Mouse (Mus musculus): ENCODE results near the gene Vasn. TPM values are rescaled to one million over a fixed set of nuclear protein-coding genes. Genes with fewer than 3 reads are reported as not detected.

The Vasn gene
- total RNA-seq, 1 experiment: 8.7 TPM

- Histone ChIP-seq H3K9ac (ENCODE audit: insufficient read depth, low read depth, low read length, poor library complexity, severe bottlenecking) (no peak overlapping the region), H3K36me3 (ENCODE audit: control insufficient read depth, insufficient read depth, low read length, poor library complexity, severe bottlenecking) (no peaks in the 10 kb centered on the region; the same call in 1 of the 2 replicates), H3K4me3 (ENCODE audit: insufficient read depth in 1 of 2, low read depth in 1 of 2, low read length in 2 of 2, poor library complexity in 1 of 2, severe bottlenecking in 1 of 2) (no peak overlapping the region), H3K27ac (ENCODE audit: insufficient read depth, low read depth, low read length, poor library complexity, severe bottlenecking) (no peak overlapping the region), H3K9me3 (ENCODE audit: control insufficient read depth, insufficient read depth, low read depth, low read length) (no peaks in the 10 kb centered on the region), H3K4me1 (ENCODE audit: control insufficient read depth in 2 of 2, insufficient read depth in 2 of 2, low read length in 2 of 2, poor library complexity in 1 of 2) (peaks cover 3 to 13% of the 10 kb centered on the region in 2 experiments; a peak in 2 of 4 replicates)
- no peak for DNase-seq (ENCODE audit: low read depth, low spot score)
- in situ Hi-C loops (cut with MboI; ENCODE audit: low sequenced_read_pairs in 2 of 2, unreplicated experiment in 2 of 2): loop anchor here in 1 of 2 experiments (5.0 kb wide), 1 partner anchor 34 kb away; no protein-coding TSS in a partner anchor
- TF ChIP-seq HCFC1 (IDR thresholded peaks at IDR 0.05; ENCODE audit: borderline replicate concordance, insufficient read depth, low read length): no peak
- TF ChIP-seq CHD2 (IDR thresholded peaks at IDR 0.05; ENCODE audit: low read depth, low read length): no peak
- TF ChIP-seq MAFK (IDR thresholded peaks at IDR 0.05; ENCODE audit: insufficient read depth, low read depth, low read length): no peak
- no peak for TF ChIP-seq ZNF384 (IDR thresholded peaks at IDR 0.05; ENCODE audit: low read depth, low read length)
- no peak for TF ChIP-seq ZC3H11A (IDR thresholded peaks at IDR 0.05; ENCODE audit: borderline replicate concordance, low read depth, low read length)
Measured at GRCm38 (mm10) chr16:4633661-4634060, 6.1 kb upstream of the Vasn start.

DNA sequence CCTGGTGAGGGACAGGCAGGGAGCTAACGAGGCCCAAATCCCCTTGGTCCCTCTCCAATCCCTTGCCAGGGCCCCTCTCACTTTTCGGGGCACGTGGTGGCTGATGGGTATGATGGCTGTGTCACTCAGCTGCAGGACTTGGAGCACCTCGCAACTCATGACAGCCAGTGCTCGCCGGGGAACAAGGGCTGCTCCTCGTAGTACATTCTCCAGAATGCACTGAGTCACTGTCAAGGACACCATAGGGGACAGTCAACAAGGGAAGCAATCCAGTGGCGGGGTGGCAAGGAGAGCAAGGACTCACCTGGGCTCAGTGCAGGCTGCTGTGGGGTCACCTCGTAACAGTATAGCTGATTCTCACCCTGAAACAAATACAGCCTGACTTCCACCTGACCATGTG lies 5.1 kb upstream of the Vasn start:
- Histone ChIP-seq H3K4me1 (ENCODE audit: control insufficient read depth in 2 of 2, insufficient read depth in 2 of 2, low read length in 2 of 2, poor library complexity in 1 of 2) (peaks cover 0 to 13% of the 10 kb centered on the region in 2 experiments; a peak in 1 of 4 replicates), H3K4me3 (ENCODE audit: insufficient read depth in 1 of 2, low read depth in 1 of 2, low read length in 2 of 2, poor library complexity in 1 of 2, severe bottlenecking in 1 of 2) (no peak overlapping the region), H3K36me3 (ENCODE audit: control insufficient read depth, insufficient read depth, low read length, poor library complexity, severe bottlenecking) (no peaks in the 10 kb centered on the region; the same call in 1 of the 2 replicates), H3K9ac (ENCODE audit: insufficient read depth, low read depth, low read length, poor library complexity, severe bottlenecking) (no peak overlapping the region), H3K27ac (ENCODE audit: insufficient read depth, low read depth, low read length, poor library complexity, severe bottlenecking) (no peak overlapping the region), H3K9me3 (ENCODE audit: control insufficient read depth, insufficient read depth, low read depth, low read length) (no peaks in the 10 kb centered on the region)
- TF ChIP-seq HCFC1 (IDR thresholded peaks at IDR 0.05; ENCODE audit: borderline replicate concordance, insufficient read depth, low read length) (no peak), CHD2 (IDR thresholded peaks at IDR 0.05; ENCODE audit: low read depth, low read length) (no peak), MAFK (IDR thresholded peaks at IDR 0.05; ENCODE audit: insufficient read depth, low read depth, low read length) (no peak), ZNF384 (IDR thresholded peaks at IDR 0.05; ENCODE audit: low read depth, low read length) (no peak), ZC3H11A (IDR thresholded peaks at IDR 0.05; ENCODE audit: borderline replicate concordance, low read depth, low read length) (no peak)
- no peak for DNase-seq (ENCODE audit: low read depth, low spot score)
- in situ Hi-C loops (cut with MboI; ENCODE audit: low sequenced_read_pairs in 2 of 2, unreplicated experiment in 2 of 2): loop anchor here in 1 of 2 experiments (5.0 kb wide), 1 partner anchor 33 kb away; no protein-coding TSS in a partner anchor

DNA sequence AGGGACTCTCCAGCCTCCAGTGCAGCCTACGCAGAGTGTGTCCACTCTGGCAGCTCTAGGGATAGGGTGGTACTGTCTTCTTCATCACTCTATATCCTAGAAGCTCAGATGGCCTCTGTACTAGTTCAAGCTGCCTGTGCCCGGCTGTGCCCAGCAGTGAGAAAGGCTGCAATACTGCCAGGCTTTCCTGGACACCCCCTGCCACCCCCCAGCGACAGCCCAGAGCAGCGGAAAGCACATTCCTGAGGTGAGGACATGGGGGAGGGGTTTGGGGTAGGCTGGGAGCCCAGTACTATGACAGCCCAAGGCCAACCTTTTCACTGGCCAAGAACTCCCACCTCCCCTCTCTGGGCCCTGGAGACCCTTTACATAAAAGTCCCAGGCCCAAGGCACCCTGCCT lies 4.0 kb upstream of the Vasn start:
- Histone ChIP-seq H3K36me3 (ENCODE audit: control insufficient read depth, insufficient read depth, low read length, poor library complexity, severe bottlenecking) (no peaks in the 10 kb centered on the region; the same call in 1 of the 2 replicates), H3K4me3 (ENCODE audit: insufficient read depth in 1 of 2, low read depth in 1 of 2, low read length in 2 of 2, poor library complexity in 1 of 2, severe bottlenecking in 1 of 2) (no peak overlapping the region), H3K4me1 (ENCODE audit: control insufficient read depth in 2 of 2, insufficient read depth in 2 of 2, low read length in 2 of 2, poor library complexity in 1 of 2) (peaks cover 0 to 11% of the 10 kb centered on the region in 2 experiments; a peak in 1 of 4 replicates), H3K9me3 (ENCODE audit: control insufficient read depth, insufficient read depth, low read depth, low read length) (no peaks in the 10 kb centered on the region), H3K27ac (ENCODE audit: insufficient read depth, low read depth, low read length, poor library complexity, severe bottlenecking) (no peak overlapping the region), H3K9ac (ENCODE audit: insufficient read depth, low read depth, low read length, poor library complexity, severe bottlenecking) (no peak overlapping the region)
- TF ChIP-seq MAFK (IDR thresholded peaks at IDR 0.05; ENCODE audit: insufficient read depth, low read depth, low read length) (no peak), ZC3H11A (IDR thresholded peaks at IDR 0.05; ENCODE audit: borderline replicate concordance, low read depth, low read length) (no peak), ZNF384 (IDR thresholded peaks at IDR 0.05; ENCODE audit: low read depth, low read length) (no peak), CHD2 (IDR thresholded peaks at IDR 0.05; ENCODE audit: low read depth, low read length) (no peak), HCFC1 (IDR thresholded peaks at IDR 0.05; ENCODE audit: borderline replicate concordance, insufficient read depth, low read length) (no peak)
- in situ Hi-C loops (cut with MboI; ENCODE audit: low sequenced_read_pairs in 2 of 2, unreplicated experiment in 2 of 2): no loop called here
- DNase-seq (ENCODE audit: low read depth, low spot score): no peak

GRCm38 (mm10) chr16:4638891-4639390 lies 800 bp upstream of the Vasn start:
- TF ChIP-seq HCFC1 (IDR thresholded peaks at IDR 0.05; ENCODE audit: borderline replicate concordance, insufficient read depth, low read length) (no peak), ZNF384 (IDR thresholded peaks at IDR 0.05; ENCODE audit: low read depth, low read length) (no peak), MAFK (IDR thresholded peaks at IDR 0.05; ENCODE audit: insufficient read depth, low read depth, low read length) (no peak), ZC3H11A (IDR thresholded peaks at IDR 0.05; ENCODE audit: borderline replicate concordance, low read depth, low read length) (no peak), CHD2 (IDR thresholded peaks at IDR 0.05; ENCODE audit: low read depth, low read length) (no peak)
- in situ Hi-C loops (cut with MboI; ENCODE audit: low sequenced_read_pairs in 2 of 2, unreplicated experiment in 2 of 2): no loop called here
- no peak for DNase-seq (ENCODE audit: low read depth, low spot score)
- Histone ChIP-seq H3K9ac (ENCODE audit: insufficient read depth, low read depth, low read length, poor library complexity, severe bottlenecking) (no peak overlapping the region), H3K4me3 (ENCODE audit: insufficient read depth in 1 of 2, low read depth in 1 of 2, low read length in 2 of 2, poor library complexity in 1 of 2, severe bottlenecking in 1 of 2) (no peak overlapping the region), H3K27ac (ENCODE audit: insufficient read depth, low read depth, low read length, poor library complexity, severe bottlenecking) (no peak overlapping the region), H3K4me1 (ENCODE audit: control insufficient read depth in 2 of 2, insufficient read depth in 2 of 2, low read length in 2 of 2, poor library complexity in 1 of 2) (peaks cover 0 to 13% of the 10 kb centered on the region in 2 experiments; a peak in 1 of 4 replicates), H3K9me3 (ENCODE audit: control insufficient read depth, insufficient read depth, low read depth, low read length) (no peaks in the 10 kb centered on the region), H3K36me3 (ENCODE audit: control insufficient read depth, insufficient read depth, low read length, poor library complexity, severe bottlenecking) (no peaks in the 10 kb centered on the region; the same call in 1 of the 2 replicates)

Data from ES-E14 (cell line).